Mouse (Mus musculus) midbrain, embryonic 16.5 days (tissue): ENCODE measurements at regions not wholly inside any gene's neighbourhood (a gene's known extent, or its start where the extent isn't known, plus 50 kb on each side); places are given as distances from the start of the nearest gene placed in this dataset.

Experiments
- ATAC-seq: fragments of 200-750 bp; cut with Nextera tagmentation; 2 replicates; pipeline ENCODE4 v1.8.0; 2017; ENCODE audit warnings: moderate TSS enrichment
- H3K27ac ChIP-seq: fragments of 300-500 bp; sonication (generic); 2 replicates; pipeline ENCODE4 v1.5.1; 2014; ENCODE audit warnings: mild to moderate bottlenecking, low read length, mixed read lengths
- H3K27me3 ChIP-seq: fragments of 300-500 bp; sonication (generic); 2 replicates; pipeline ENCODE4 v1.6.1; 2014; ENCODE audit warnings: low read depth, low read length, mixed read lengths; ENCODE audit not compliant: control insufficient read depth, insufficient read depth
- H3K36me3 ChIP-seq: fragments of 300-500 bp; sonication (generic); 2 replicates; pipeline ENCODE4 v1.6.1; 2014; ENCODE audit warnings: mild to moderate bottlenecking, low read length, moderate library complexity, mixed read lengths; ENCODE audit not compliant: control insufficient read depth, insufficient read depth
- H3K4me1 ChIP-seq: fragments of 300-500 bp; sonication (generic); 2 replicates; pipeline ENCODE4 v1.6.1; 2014; ENCODE audit warnings: mild to moderate bottlenecking, low read length, mixed read lengths; ENCODE audit not compliant: control insufficient read depth, insufficient read depth
- H3K4me2 ChIP-seq: fragments of 300-500 bp; sonication (generic); 2 replicates; pipeline ENCODE4 v1.6.1; 2014; ENCODE audit warnings: mild to moderate bottlenecking, low read length, mixed read lengths
- H3K4me3 ChIP-seq: fragments of 300-500 bp; sonication (generic); 2 replicates; pipeline ENCODE4 v1.5.1; 2014; ENCODE audit warnings: low read depth, mild to moderate bottlenecking, low read length, moderate library complexity, mixed read lengths
- H3K9ac ChIP-seq: fragments of 300-500 bp; sonication (generic); 2 replicates; pipeline ENCODE4 v1.6.1; 2014; ENCODE audit warnings: low read depth, low read length, mixed read lengths
- H3K9me3 ChIP-seq: fragments of 300-500 bp; sonication (generic); replicated peaks from 2 replicates; pipeline ENCODE4 v1.6.1; 2014; ENCODE audit warnings: mild to moderate bottlenecking, low read length, mixed read lengths; ENCODE audit not compliant: control insufficient read depth, poor library complexity, severe bottlenecking
- WGBS: fragments of 180-500 bp; shearing (Covaris S2); extraction: QIAGEN DNeasy Blood & Tissue Kit; methylation state at CpG from one replicate; pipeline ENCODE4 v1.1.7; 2014; 5-methylcytosine and 5-hydroxymethylcytosine counted together

GRCm38 (mm10) chr16:62355830-62356270 lies 430.8 kb downstream of the Nsun3 start:
- Histone ChIP-seq H3K27me3 (no peaks in the 10 kb centered on the region), H3K4me2 (peak overlapping the region; percentile 26), H3K4me1 (peaks cover 3% of the 10 kb centered on the region; the same call in 1 of the 2 replicates), H3K27ac (peak overlapping the region; percentile 51), H3K4me3 (peak overlapping the region; percentile 9; the same call in 1 of the 2 replicates), H3K9ac (peak overlapping the region; percentile 1; the same call in 1 of the 2 replicates), H3K36me3 (no peaks in the 10 kb centered on the region), H3K9me3 (no peaks in the 10 kb centered on the region)
- ATAC-seq, result peak; percentile 92
- WGBS, result 24% methylated on average over 8 of the region's 8 CpGs

DNA sequence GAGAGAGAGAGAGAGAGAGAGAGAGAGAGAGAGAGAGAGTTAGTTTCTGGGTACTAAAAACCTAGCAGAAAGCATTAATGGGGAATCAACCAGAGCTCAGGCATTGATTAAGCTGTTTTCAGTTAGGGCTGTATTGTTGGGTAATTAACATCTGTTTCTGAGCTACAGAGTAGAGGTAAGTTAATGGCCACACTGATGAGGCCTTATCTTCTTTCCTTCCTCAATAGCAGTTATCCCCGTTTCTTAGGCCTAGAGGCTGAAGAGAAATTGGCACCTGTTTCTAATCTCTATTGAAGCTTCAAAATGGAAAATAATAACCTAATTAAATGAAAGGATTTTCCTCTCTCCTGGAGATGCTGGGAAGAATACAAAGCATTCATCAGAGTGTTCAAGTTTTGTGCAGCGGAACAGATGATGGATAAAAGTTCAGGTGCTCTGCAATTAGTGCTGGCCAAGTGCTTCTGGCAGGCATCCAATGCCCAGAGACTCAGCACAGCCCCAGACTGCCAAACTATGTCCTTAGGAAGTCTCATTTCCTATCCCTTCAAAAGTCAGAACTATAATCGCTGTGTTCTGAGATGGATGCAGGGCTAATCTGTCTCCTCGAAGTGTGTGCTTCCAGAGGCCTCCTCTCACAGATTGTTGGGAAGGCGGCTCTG lies 459.1 kb downstream of the Nsun3 start:
- Histone ChIP-seq H3K4me3 (no peak overlapping the region), H3K4me1 (0 out of 2 replicates have a peak, but pooled peaks cover 2% of the 10 kb centered on the region), H3K9me3 (no peaks in the 10 kb centered on the region), H3K27me3 (no peaks in the 10 kb centered on the region), H3K36me3 (no peaks in the 10 kb centered on the region), H3K4me2 (no peak overlapping the region), H3K9ac (no peak overlapping the region), H3K27ac (no peak overlapping the region)
- ATAC-seq, result no peak
- 61% methylated on average over 5 of the region's 5 CpGs for WGBS

DNA sequence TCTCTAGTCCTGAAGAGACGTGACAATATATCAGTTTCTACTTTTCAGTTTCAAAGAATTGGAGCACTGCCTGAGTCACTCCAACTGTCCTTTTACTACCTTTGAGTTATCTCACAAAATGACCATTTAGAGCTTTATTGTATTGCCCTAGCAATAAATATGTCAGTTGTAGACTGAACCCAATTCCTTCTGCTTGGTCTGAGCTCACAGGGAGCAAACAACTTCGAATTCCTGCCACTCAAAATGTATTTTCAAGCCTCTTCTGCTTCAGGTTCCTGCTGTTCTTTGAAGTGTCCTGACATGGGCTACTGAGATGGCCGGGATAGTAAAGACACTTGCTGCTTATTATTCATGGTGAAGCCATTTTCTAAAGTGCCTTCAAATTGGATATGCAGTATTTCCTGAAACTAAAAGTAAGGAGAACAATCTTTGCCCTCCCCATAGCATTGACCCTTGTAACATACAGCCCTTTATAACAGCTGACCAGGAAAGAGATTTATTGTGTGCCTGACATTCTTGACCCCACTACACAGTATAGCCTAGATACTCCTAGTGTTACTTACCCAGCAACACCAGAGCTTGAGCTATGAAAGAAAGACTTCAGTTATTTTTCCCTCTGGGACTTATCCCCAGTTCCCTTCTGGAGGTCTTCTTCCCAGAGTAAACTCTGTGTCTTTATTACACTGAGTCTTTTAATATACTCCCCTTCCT lies 460.9 kb downstream of the Nsun3 start:
- H3K27ac ChIP-seq, result no peak overlapping the region
- H3K4me2 ChIP-seq, result no peak overlapping the region
- no peaks in the 10 kb centered on the region for H3K36me3 ChIP-seq
- no peak overlapping the region for H3K4me3 ChIP-seq
- no peak for ATAC-seq
- no peaks in the 10 kb centered on the region for H3K9me3 ChIP-seq
- no peak overlapping the region for H3K9ac ChIP-seq
- no peaks in the 10 kb centered on the region for H3K27me3 ChIP-seq
- WGBS, result 62% methylated on average over 3 of the region's 3 CpGs
- H3K4me1 ChIP-seq, result 0 out of 2 replicates have a peak, but pooled peaks cover 2% of the 10 kb centered on the region

DNA sequence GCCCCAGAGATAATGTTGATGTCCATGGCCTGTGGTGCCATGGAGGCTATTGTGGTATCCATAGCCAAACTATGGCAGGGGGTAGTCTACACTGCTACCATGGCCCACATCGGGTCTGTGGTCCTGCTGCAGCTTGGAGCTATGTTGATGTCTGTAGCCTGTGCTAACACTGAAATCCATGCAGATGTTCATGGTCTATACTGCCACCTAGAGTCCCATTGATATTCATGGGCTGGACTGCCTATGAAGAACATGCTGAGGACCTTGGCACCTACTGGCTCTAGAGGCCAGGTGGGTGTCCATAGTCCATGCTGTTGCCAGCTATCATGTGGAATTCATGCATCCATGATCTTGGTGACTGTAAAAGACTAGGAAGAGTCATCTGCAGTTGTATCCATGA lies 463.8 kb downstream of the Nsun3 start:
- ATAC-seq, result no peak
- WGBS, result 86% methylated on average over 1 of the region's 1 CpGs
- Histone ChIP-seq H3K9me3 (no peaks in the 10 kb centered on the region), H3K4me1 (0 out of 2 replicates have a peak, but pooled peaks cover 2% of the 10 kb centered on the region), H3K36me3 (no peaks in the 10 kb centered on the region), H3K4me3 (no peak overlapping the region), H3K4me2 (no peak overlapping the region), H3K27me3 (no peaks in the 10 kb centered on the region), H3K9ac (no peak overlapping the region), H3K27ac (no peak overlapping the region)

DNA sequence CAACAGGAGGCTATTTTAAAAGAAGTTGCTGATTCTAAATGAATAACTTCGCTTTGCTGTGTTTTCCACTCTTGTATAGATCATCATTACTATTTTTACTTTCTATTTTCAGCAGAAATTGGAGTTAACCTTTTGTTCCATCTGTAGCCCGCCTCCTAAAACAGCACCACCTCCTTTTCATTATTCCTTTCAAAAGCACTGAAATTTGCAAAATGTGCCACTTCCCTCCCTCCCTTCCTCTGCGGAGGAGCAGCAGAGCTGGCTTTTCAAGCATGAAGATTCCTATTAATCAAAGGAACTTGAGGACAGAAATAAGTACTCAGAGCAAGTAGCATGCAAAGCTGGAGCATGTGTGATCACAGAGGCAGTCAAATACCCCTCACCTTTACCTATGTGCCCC lies 497.7 kb downstream of the Nsun3 start:
- H3K4me3 ChIP-seq, result no peak overlapping the region
- H3K27ac ChIP-seq, result no peak overlapping the region
- no peak for ATAC-seq
- no peaks in the 10 kb centered on the region for H3K27me3 ChIP-seq
- no peak overlapping the region for H3K9ac ChIP-seq
- no peaks in the 10 kb centered on the region for H3K36me3 ChIP-seq
- no peaks in the 10 kb centered on the region for H3K9me3 ChIP-seq
- whole genome bisulfite sequencing, result 58% methylated on average over 3 of the region's 3 CpGs
- H3K4me1 ChIP-seq, result no peaks in the 10 kb centered on the region
- H3K4me2 ChIP-seq, result no peak overlapping the region
